Mouse (Mus musculus): ENCODE results near the gene Chrne.

- TF ChIP-seq POLR2A (IDR thresholded peaks at IDR 0.05; ENCODE audit: borderline replicate concordance, control insufficient read depth, low read depth, low read length) (no peak), CTCF (IDR thresholded peaks at IDR 0.05; ENCODE audit: control insufficient read depth, insufficient read depth, low read length) (no peak)
Observed at GRCm38 (mm10) chr11:70658942-70659341, 39.9 kb upstream of the Chrne start.
